Mouse (Mus musculus) heart, embryonic 16.5 days (tissue): ENCODE results near the gene Armh3. TPM values are rescaled to one million over a fixed set of nuclear protein-coding genes. Genes with fewer than 3 reads are reported as not detected.

Source experiments
- ATAC-seq: fragments of 200-750 bp; cut with Nextera tagmentation; replicated peaks from 2 replicates; pipeline ENCODE4 v1.8.0; 2017; ENCODE audit warnings: moderate number of reproducible peaks; ENCODE audit not compliant: insufficient read depth, low FRiP score; ENCODE audit errors: extremely low read depth
- H3K27ac ChIP-seq: fragments of 300-500 bp; sonication (generic); 2 replicates; pipeline ENCODE4 v1.5.1; 2014; ENCODE audit warnings: mild to moderate bottlenecking, low read length, control low read depth, moderate library complexity
- H3K27me3 ChIP-seq: fragments of 300-500 bp; sonication (generic); 2 replicates; pipeline ENCODE4 v1.6.1; 2014; ENCODE audit warnings: low read length, mixed read lengths; ENCODE audit not compliant: control insufficient read depth, insufficient read depth
- H3K36me3 ChIP-seq: fragments of 300-500 bp; sonication (generic); 2 replicates; pipeline ENCODE4 v1.6.1; 2014; ENCODE audit not compliant: control insufficient read depth, insufficient read depth
- H3K4me1 ChIP-seq: fragments of 300-500 bp; sonication (generic); 2 replicates; pipeline ENCODE4 v1.6.1; 2014; ENCODE audit warnings: low read length, mixed read lengths; ENCODE audit not compliant: control insufficient read depth, insufficient read depth
- H3K4me2 ChIP-seq: fragments of 300-500 bp; sonication (generic); 2 replicates; pipeline ENCODE4 v1.6.1; 2014; ENCODE audit warnings: low read depth, mild to moderate bottlenecking, control low read depth, low read length
- H3K4me3 ChIP-seq: fragments of 300-500 bp; sonication (generic); 2 replicates; pipeline ENCODE4 v1.5.1; 2014; ENCODE audit warnings: mild to moderate bottlenecking, control low read depth, low read length
- H3K9ac ChIP-seq: fragments of 300-500 bp; sonication (generic); 2 replicates; pipeline ENCODE4 v1.6.1; 2014; ENCODE audit warnings: low read length, control low read depth
- H3K9me3 ChIP-seq: fragments of 300-500 bp; sonication (generic); replicated peaks from 2 replicates; pipeline ENCODE4 v1.6.1; 2016; ENCODE audit warnings: low read length; ENCODE audit not compliant: control insufficient read depth
- WGBS: fragments of 180-500 bp; shearing (Covaris S2); extraction: QIAGEN DNeasy Blood & Tissue Kit; methylation state at CpG from one replicate; pipeline ENCODE4 v1.1.7; 2014; 5-methylcytosine and 5-hydroxymethylcytosine counted together
- polyA plus RNA-seq: library from polyadenylated mRNA; unstranded; fragments of >200 nt; fragmentation: Nextera tagmentation; extraction: Ambion mirVana; gene quantifications from 2 replicates; pipeline ENCODE4 v1.2.1, GENCODE M21; 2015

The Armh3 gene
- polyA plus RNA-seq, 1 experiment from 2014 or later: 15.3 TPM

DNA sequence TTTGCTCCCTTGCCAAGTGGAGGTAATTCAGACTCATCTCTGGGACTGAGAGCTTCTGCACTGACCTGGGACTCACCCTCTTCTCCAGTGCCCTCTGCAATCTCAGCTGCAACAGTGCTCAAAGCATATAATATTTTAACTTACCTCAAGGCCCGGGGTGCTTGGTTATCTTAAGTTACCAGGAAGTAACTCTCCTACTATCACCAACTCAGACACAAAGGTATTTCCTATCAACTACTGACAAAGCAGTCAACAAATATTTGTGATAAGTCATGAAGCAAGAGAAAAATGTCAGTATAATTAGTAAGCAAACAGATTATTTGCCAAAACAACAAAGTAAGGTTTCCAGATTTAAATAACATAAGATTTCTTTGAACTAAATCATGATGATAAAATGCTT, 125.0 kb downstream of the Armh3 start:
- WGBS: 25% methylated on average over 1 of the region's 1 CpGs
- no peaks in the 10 kb centered on the region for H3K9me3 ChIP-seq
- H3K4me2 ChIP-seq: no peak overlapping the region
- H3K27me3 ChIP-seq: no peaks in the 10 kb centered on the region
- no peaks in the 10 kb centered on the region for H3K36me3 ChIP-seq
- H3K27ac ChIP-seq: no peak overlapping the region
- H3K4me3 ChIP-seq: no peak overlapping the region
- H3K4me1 ChIP-seq: peaks cover 15% of the 10 kb centered on the region
- no peak overlapping the region for H3K9ac ChIP-seq
- ATAC-seq: no peak

DNA sequence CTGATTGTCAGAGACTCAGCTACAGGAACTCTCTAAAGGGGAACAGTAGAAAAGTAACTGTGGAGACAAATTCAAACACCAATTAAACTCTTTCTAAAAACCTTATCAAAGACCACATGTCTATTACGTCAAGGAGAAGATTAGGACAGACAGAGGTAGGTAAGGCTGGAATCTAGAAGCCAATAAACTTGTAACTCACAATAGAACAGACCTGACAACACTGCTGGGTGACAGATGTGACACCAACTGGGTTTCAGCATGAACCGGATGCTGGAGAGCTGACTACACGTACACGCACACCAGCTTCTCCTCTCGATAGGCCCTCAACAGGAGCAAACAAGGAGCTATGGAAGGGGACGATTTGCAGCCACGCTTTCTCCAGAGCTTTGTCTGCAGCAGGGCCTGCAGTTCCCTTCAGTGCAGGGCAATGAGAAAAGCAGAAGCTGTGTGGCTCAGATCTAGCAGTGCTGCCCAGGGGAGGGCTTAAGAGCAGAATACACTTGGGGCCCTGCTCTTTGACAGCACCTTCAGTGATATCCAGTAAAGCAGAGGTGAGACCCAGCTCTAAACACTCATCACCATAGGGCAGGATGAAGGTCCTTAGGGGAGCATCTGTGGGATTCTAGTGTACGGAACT, 142.9 kb downstream of the Armh3 start:
- no peaks in the 10 kb centered on the region for H3K36me3 ChIP-seq
- H3K9me3 ChIP-seq: no peaks in the 10 kb centered on the region
- H3K27ac ChIP-seq: peak overlapping the region; percentile 93
- no peaks in the 10 kb centered on the region for H3K27me3 ChIP-seq
- WGBS: 36% methylated on average over 8 of the region's 8 CpGs
- peak overlapping the region; percentile 52 for H3K4me2 ChIP-seq
- peak overlapping the region; percentile 42 for H3K9ac ChIP-seq
- peak overlapping the region; percentile 29 for H3K4me3 ChIP-seq
- ATAC-seq: peak; percentile 60; the same call in 1 of the 2 replicates
- H3K4me1 ChIP-seq: peaks cover 5% of the 10 kb centered on the region; the same call in 1 of the 2 replicates

DNA sequence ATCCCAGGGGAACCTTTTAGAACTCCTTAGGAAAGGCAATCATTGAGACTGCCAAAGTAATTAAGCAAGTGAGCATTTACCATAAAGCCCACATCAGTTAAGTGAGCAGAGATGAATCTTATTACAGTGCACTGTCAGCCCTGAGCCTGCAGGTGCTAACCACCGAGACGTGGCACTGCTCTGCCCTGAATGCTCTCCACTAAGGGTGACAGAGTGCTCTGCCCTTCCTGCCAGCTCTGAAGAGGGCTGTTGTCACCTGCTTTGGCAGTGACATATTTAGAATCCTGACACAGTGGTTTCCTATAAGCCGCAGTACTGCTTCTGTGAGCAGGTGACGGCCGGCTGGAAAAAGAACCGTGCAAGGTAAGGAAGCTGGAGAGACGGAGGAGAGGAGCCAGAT, 143.8 kb downstream of the Armh3 start:
- H3K27me3 ChIP-seq: no peaks in the 10 kb centered on the region
- peak overlapping the region; percentile 29 for H3K4me3 ChIP-seq
- H3K36me3 ChIP-seq: no peaks in the 10 kb centered on the region
- ATAC-seq: peak; percentile 91
- 39% methylated on average over 7 of the region's 7 CpGs for WGBS
- peak overlapping the region; percentile 10 for H3K9ac ChIP-seq
- H3K9me3 ChIP-seq: no peaks in the 10 kb centered on the region
- H3K4me1 ChIP-seq: peaks cover 5% of the 10 kb centered on the region; the same call in 1 of the 2 replicates
- peak overlapping the region; percentile 93 for H3K27ac ChIP-seq
- H3K4me2 ChIP-seq: peak overlapping the region; percentile 52

DNA sequence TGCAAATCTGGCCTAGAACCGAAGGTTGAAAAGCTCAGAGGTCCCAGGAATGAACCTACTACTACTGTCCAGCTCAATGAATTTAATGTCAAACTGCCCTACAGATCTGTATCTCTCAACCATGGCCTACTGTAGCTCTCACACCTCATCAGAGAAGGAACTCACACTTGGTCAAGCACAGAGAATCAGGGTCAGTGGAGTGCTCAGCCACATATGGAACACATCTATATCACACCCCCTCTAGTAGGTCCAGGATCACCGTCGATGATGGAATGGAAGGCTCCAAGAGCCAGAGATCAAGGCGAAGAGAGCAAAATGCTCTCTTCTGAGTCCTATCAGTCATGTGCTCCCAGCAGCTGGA, 150.6 kb downstream of the Armh3 start:
- no peaks in the 10 kb centered on the region for H3K9me3 ChIP-seq
- H3K27ac ChIP-seq: no peak overlapping the region
- H3K4me2 ChIP-seq: no peak overlapping the region
- 74% methylated on average over 4 of the region's 4 CpGs for WGBS
- ATAC-seq: no peak
- H3K27me3 ChIP-seq: no peaks in the 10 kb centered on the region
- no peak overlapping the region for H3K4me3 ChIP-seq
- H3K36me3 ChIP-seq: no peaks in the 10 kb centered on the region
- peaks cover 11% of the 10 kb centered on the region; the same call in 1 of the 2 replicates for H3K4me1 ChIP-seq
- H3K9ac ChIP-seq: no peak overlapping the region

DNA sequence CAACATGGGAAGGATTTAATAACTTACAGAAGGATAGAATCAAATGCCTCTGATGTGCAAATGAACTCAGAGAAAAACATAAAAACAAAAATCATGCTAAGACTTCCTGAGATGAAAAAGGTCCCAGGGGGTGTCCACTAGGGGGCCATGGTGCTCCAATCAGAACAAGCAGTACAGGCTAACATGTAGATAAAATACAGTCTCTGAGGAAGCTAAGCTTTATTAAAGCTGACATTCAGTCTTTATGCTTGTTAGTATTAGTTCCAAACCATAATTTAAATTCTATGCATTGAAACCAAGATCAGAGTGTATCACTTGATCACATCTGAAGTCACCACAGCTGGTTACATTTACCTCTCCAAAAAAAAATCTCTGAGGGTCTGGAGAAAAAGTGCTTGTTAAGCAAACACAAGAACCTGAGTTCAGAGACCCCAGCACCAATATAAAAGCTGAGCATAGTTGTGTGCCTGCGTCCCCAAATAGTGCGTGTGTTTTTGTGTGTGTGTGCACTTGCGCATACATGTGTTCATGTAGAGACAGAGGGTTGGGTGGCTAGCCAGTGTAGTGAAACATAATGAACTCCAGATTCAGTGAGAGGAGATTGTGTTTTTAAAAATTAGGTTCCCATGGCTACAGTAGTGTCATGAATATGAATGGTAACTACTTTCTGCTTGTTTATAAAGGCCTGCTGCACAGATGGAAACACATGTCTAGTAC, 151.1 kb downstream of the Armh3 start:
- no peaks in the 10 kb centered on the region for H3K27me3 ChIP-seq
- H3K4me3 ChIP-seq: no peak overlapping the region
- WGBS: 93% methylated on average over 3 of the region's 3 CpGs
- no peak for ATAC-seq
- H3K4me2 ChIP-seq: no peak overlapping the region
- H3K36me3 ChIP-seq: no peaks in the 10 kb centered on the region
- peaks cover 11% of the 10 kb centered on the region; the same call in 1 of the 2 replicates for H3K4me1 ChIP-seq
- no peaks in the 10 kb centered on the region for H3K9me3 ChIP-seq
- no peak overlapping the region for H3K9ac ChIP-seq
- H3K27ac ChIP-seq: no peak overlapping the region

DNA sequence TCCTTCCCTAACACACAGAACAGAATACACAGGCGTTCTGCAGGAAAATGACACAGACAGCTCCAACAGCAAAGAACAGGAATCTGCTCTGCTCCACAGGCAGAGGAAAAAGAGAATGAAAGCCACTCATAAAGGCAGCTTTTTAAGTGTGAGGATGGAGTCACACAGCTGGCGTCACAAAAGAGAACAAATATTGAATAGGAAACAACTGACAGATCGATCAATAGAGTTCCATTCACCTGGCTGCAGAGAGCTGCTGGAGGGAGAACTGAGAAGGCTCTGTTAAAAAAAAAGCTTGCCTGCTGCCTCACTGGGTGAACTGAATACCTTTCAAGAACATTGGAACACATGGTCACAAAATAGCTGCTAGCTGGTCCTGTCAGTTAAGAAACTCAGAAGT, 154.1 kb downstream of the Armh3 start:
- WGBS: 78% methylated on average over 3 of the region's 3 CpGs
- no peak for ATAC-seq
- Histone ChIP-seq H3K9me3 (no peaks in the 10 kb centered on the region), H3K4me1 (peaks cover 11% of the 10 kb centered on the region; the same call in 1 of the 2 replicates), H3K36me3 (no peaks in the 10 kb centered on the region), H3K4me3 (no peak overlapping the region), H3K27ac (no peak overlapping the region), H3K27me3 (no peaks in the 10 kb centered on the region), H3K9ac (no peak overlapping the region), H3K4me2 (no peak overlapping the region)

DNA sequence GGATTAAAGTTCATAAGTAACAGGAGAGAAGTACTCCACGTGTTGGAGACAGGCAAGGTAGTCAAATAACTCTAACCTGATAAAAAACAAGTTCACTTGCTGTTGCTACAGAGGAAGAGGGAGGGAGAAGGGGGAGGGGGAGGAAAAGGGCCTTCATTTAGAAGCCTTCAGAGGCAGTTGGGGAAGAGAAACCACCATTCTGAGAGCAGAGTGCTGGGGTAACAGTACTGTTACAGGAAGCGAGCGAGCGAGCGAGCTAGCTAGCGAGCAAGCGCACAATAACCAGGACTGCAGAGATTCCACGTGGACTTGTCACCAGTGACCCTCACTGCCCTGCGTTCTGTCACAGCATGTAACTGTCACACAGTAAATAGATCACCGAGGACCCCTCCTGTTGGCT, 154.9 kb downstream of the Armh3 start:
- Histone ChIP-seq H3K4me1 (peaks cover 11% of the 10 kb centered on the region; the same call in 1 of the 2 replicates), H3K4me2 (peak overlapping the region; percentile 19), H3K4me3 (no peak overlapping the region), H3K36me3 (no peaks in the 10 kb centered on the region), H3K9me3 (no peaks in the 10 kb centered on the region), H3K27ac (peak overlapping the region; percentile 50; the same call in 1 of the 2 replicates), H3K27me3 (no peaks in the 10 kb centered on the region), H3K9ac (no peak overlapping the region)
- WGBS: 28% methylated on average over 10 of the region's 10 CpGs
- peak; percentile 28; the same call in 1 of the 2 replicates for ATAC-seq

DNA sequence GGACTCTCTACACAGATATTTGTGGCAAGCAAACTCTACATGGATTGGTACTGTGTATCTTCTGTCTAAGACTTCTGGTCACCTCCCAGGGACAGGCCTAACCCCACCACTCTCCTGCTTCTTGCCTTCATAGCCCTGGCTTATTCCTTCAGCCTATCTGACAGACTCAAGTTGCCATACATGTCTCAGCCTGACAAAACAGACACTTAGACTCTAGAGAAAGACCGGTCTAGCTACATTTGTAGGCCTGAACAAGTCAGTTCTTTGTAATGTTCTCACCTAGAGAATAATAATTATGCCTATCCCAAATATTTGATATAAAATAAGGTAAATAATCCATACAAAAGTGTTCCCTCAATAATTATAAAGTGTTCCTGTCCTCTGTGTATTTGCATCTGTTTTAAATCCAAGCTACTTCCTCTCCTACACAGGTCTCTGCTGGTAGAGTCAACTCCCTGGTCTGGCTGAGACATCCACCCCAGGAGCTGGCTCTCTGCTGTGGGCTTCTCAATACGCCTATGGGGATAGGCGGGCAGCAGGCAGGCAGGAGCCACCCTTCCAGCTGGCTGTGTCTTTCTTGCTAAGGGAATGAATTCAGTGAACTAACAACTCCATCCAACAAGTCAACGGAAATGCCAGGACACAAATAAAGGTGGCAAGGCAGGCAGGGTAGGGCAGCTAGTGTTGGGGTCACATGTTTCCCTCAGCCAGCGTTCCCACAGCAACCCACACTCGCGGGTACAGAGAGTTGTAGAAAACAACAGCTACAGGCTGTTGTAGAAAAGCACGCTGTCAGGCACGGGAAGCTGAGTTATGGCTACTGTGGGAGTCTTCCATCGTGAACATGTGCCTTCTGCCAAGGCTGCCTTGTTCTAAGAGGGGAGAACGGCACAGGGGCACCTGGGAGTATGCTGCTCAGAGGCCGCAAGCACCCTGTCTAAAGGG, 161.0 kb downstream of the Armh3 start:
- no peaks in the 10 kb centered on the region for H3K27me3 ChIP-seq
- no peaks in the 10 kb centered on the region for H3K9me3 ChIP-seq
- no peak overlapping the region for H3K9ac ChIP-seq
- no peak overlapping the region for H3K4me2 ChIP-seq
- peaks cover 15% of the 10 kb centered on the region for H3K4me1 ChIP-seq
- no peak for ATAC-seq
- H3K36me3 ChIP-seq: no peaks in the 10 kb centered on the region
- H3K27ac ChIP-seq: peak overlapping the region; percentile 10; the same call in 1 of the 2 replicates
- H3K4me3 ChIP-seq: no peak overlapping the region
- WGBS: 82% methylated on average over 12 of the region's 12 CpGs
